Mouse (Mus musculus) erythroblast, embryonic 14.5 days (primary cell): Measurements from ENCODE around the gene Olfr1487. TPM values are rescaled to one million over a fixed set of nuclear protein-coding genes. Genes with fewer than 3 reads are reported as not detected.
"Not testable (repeated sequence)": the region's sequence is repeated elsewhere in the genome, so short reads cannot be mapped to it uniquely, and the experiment has no call there.

ENCODE experiments used
- H3K27me3 ChIP-seq: 2 replicates; pipeline ENCODE4 v1.6.1; 2012; ENCODE audit warnings: inconsistent platforms; ENCODE audit not compliant: control insufficient read depth
- H3K36me3 ChIP-seq: 2 replicates; pipeline ENCODE4 v1.6.1; 2012; ENCODE audit warnings: mild to moderate bottlenecking, inconsistent platforms; ENCODE audit not compliant: control insufficient read depth
- H3K4me1 ChIP-seq: 2 replicates; pipeline ENCODE4 v1.6.1; 2012; ENCODE audit warnings: inconsistent platforms; ENCODE audit not compliant: control insufficient read depth
- H3K4me3 ChIP-seq: replicated peaks from 2 replicates; pipeline ENCODE3; 2012; ENCODE audit warnings: moderate library complexity, mild to moderate bottlenecking, inconsistent platforms
- H3K9me3 ChIP-seq: 2 replicates; pipeline ENCODE4 v1.6.1; 2012; ENCODE audit warnings: low read length, inconsistent platforms, mixed read lengths; ENCODE audit not compliant: control insufficient read depth
- GATA1 ChIP-seq: IDR thresholded peaks from 2 replicates; pipeline ENCODE4 v1.6.1; 2012; ENCODE audit warnings: low read length, inconsistent platforms, mixed read lengths
- TAL1 ChIP-seq: IDR thresholded peaks from 3 replicates; pipeline ENCODE4 v1.6.1; 2012; ENCODE audit warnings: low read length, inconsistent platforms, mixed read lengths
- polyA plus RNA-seq: library from polyadenylated mRNA; stranded (reverse); fragments of >175 nt; gene quantifications from 2 replicates; pipeline ENCODE4 v1.2.3, GENCODE M21; 2012

The Olfr1487 gene
- polyA plus RNA-seq: not detected in 2 replicates

GRCm38 (mm10) chr19:13617075-13617474 lies at the start of gene Olfr1487:
Gene Olfr1487, plus strand, starts transcription at chr19:13617375.
- H3K4me3 ChIP-seq, H3K4me1 ChIP-seq, H3K27me3 ChIP-seq, H3K9me3 ChIP-seq, H3K36me3 ChIP-seq: not testable (repeated sequence)

DNA sequence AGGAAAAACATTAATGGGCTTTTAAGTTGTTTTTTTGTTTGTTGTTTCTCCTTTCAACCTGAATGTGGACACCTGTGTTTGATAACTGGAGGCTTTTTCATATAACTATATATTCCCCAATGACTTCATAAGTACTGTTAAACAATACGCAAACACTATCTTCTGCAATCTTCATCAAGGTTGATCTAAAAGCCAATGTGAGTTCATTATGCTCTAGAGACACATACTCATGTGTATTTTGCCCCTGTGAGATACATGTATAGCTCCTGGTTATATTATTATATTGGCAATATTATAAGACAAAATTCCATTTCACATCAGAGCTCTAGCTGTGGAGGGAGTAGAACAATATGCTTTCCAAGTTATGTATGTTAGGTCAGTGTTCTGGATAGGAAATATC lies 34.0 kb upstream of the Olfr1487 start, which contains the start of gene Olfr1484:
Olfr1484 (plus strand) TSS at position 301 of the 400 bp plus-strand sequence.
- no peaks in the 10 kb centered on the region for H3K4me1 ChIP-seq
- H3K27me3 ChIP-seq: no peaks in the 10 kb centered on the region
- H3K36me3 ChIP-seq: no peaks in the 10 kb centered on the region
- no peaks in the 10 kb centered on the region for H3K9me3 ChIP-seq
- TF ChIP-seq GATA1: no peak
- no peak for TF ChIP-seq TAL1
- no peak within 1 kb of the TSS for H3K4me3 ChIP-seq

DNA sequence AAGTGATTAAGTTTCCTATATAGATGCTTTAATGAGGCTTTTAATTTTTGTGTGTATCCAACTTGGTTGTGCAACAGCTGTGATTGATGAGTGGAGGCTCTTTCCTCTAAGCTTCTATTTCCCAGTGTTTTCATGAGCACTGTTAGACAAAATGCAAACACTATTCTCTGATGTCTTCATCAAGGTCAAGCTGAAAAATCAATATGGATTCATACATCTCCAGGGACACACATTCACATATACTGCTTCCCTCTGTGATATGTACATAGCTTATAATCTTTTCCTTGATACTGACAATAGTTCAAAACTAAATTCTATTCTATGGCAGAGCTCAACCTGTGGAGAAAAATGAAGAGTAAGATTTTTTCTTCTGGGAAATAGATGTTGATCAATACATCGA lies 14.1 kb downstream of the Olfr1487 start, which contains the start of gene Olfr1489:
Olfr1489 (plus strand) TSS at position 301 of the 400 bp plus-strand sequence.
- Histone ChIP-seq H3K4me3 (no peak within 1 kb of the TSS), H3K9me3 (no peaks in the 10 kb centered on the region), H3K27me3 (no peaks in the 10 kb centered on the region), H3K36me3 (no peaks in the 10 kb centered on the region), H3K4me1 (no peaks in the 10 kb centered on the region)
- TF ChIP-seq TAL1 (no peak), GATA1 (no peak)

DNA sequence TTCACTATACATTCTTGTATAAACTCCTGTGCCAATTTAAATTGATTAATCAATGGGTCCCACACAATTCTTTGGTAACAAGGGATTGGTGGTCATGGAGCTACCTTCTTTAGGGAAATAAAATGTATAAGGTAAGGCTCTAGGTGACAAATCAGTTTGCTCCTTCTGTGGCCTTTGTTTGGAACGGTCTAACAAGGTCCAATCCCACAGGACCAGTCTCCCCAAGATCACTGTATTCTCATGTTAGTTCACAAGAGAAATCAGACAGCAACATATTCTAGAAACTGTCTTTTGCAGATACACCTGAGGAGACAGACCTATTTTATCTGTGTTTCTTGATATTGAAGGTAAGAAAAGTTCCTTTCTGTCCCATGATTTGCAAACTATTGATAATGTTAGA lies 33.6 kb downstream of the Olfr1487 start, which contains the start of gene Olfr1490:
Olfr1490 (plus strand) TSS at position 301 of the 400 bp plus-strand sequence.
- no peaks in the 10 kb centered on the region for H3K36me3 ChIP-seq
- TF ChIP-seq TAL1: no peak
- TF ChIP-seq GATA1: no peak
- H3K4me3 ChIP-seq: no peak within 1 kb of the TSS
- H3K9me3 ChIP-seq: peaks cover 5% of the 10 kb centered on the region
- H3K4me1 ChIP-seq: no peaks in the 10 kb centered on the region
- no peaks in the 10 kb centered on the region for H3K27me3 ChIP-seq

Other genes starting within 250 kb of the Olfr1487 start
- gene Olfr1469, start 209.5 kb upstream of the Olfr1487 start, polyA plus RNA-seq: not detected in 2 replicates
- gene Olfr1471, start 174.0 kb upstream of the Olfr1487 start, polyA plus RNA-seq: not detected in 2 replicates
- gene Olfr1472, start 161.3 kb upstream of the Olfr1487 start, polyA plus RNA-seq: not detected in 2 replicates
- gene Olfr1474, start 147.8 kb upstream of the Olfr1487 start, polyA plus RNA-seq: not detected in 2 replicates
- gene Olfr1475, start 137.2 kb upstream of the Olfr1487 start, polyA plus RNA-seq: not detected in 2 replicates
- 0.01 TPM in 1 of 2 replicates, not detected in the other for gene Olfr1477, start 116.8 kb upstream of the Olfr1487 start, polyA plus RNA-seq
- not detected in 2 replicates for gene Olfr1480, start 89.5 kb upstream of the Olfr1487 start, polyA plus RNA-seq
- 0.01 TPM in 1 of 2 replicates, not detected in the other for gene Olfr1484, start 33.9 kb upstream of the Olfr1487 start, polyA plus RNA-seq
- not detected in 2 replicates for gene Olfr1489, start 14.2 kb downstream of the Olfr1487 start, polyA plus RNA-seq
- gene Olfr1490, start 33.7 kb downstream of the Olfr1487 start, polyA plus RNA-seq: not detected in 2 replicates
- gene Olfr1491, start 79.9 kb downstream of the Olfr1487 start, polyA plus RNA-seq: not detected in 2 replicates
- gene Olfr1493-ps1, start 105.9 kb downstream of the Olfr1487 start, polyA plus RNA-seq: not detected in 2 replicates
- not detected in 2 replicates for gene Olfr1494, start 122.4 kb downstream of the Olfr1487 start, polyA plus RNA-seq
- not detected in 2 replicates for gene Olfr1495, start 147.2 kb downstream of the Olfr1487 start, polyA plus RNA-seq
- gene Olfr1496, start 160.5 kb downstream of the Olfr1487 start, polyA plus RNA-seq: not detected in 2 replicates
- gene Olfr1497, start 180.8 kb downstream of the Olfr1487 start, polyA plus RNA-seq: not detected in 2 replicates
- not detected in 2 replicates for gene Olfr1499, start 202.1 kb downstream of the Olfr1487 start, polyA plus RNA-seq
- gene Olfr1500, start 213.1 kb downstream of the Olfr1487 start, polyA plus RNA-seq: not detected in 2 replicates
- not detected in 2 replicates for gene Olfr1501, start 233.3 kb downstream of the Olfr1487 start, polyA plus RNA-seq
- not detected in 2 replicates for gene Olfr1502, start 244.4 kb downstream of the Olfr1487 start, polyA plus RNA-seq